Mouse (Mus musculus) megakaryocyte, embryonic 14.5 days (primary cell): ENCODE measurements around the gene Gm4553.
"Not testable (repeated sequence)": the region's sequence is repeated elsewhere in the genome, so short reads cannot be mapped to it uniquely, and the experiment has no call there.

Experiments
- FLI1 ChIP-seq: IDR thresholded peaks from 2 replicates; pipeline ENCODE4 v1.6.1; 2012; ENCODE audit warnings: low read length, inconsistent platforms, mixed read lengths
- GATA1 ChIP-seq: IDR thresholded peaks from 3 replicates; pipeline ENCODE4 v1.6.1; 2012; ENCODE audit warnings: mixed read lengths, low read length, inconsistent platforms, borderline replicate concordance

DNA sequence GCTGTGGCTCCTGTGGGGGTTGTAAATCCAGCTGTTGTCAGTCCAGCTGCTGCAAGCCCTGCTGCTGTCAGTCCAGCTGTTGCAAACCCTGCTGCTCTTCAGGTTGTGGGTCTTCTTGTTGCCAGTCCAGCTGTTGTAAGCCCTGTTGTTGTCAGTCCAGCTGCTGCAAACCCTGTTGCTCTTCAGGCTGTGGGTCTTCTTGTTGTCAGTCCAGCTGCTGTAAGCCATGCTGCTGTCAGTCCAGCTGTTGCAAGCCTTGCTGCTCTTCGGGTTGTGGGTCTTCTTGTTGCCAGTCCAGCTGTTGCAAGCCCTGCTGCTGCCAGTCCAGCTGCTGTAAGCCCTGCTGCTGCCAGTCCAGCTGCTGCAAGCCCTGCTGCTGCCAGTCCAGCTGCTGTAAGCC, 46.6 kb upstream of the Gm4553 start:
- not testable (repeated sequence) for TF ChIP-seq FLI1, GATA1
